Mouse (Mus musculus) testis, postnatal 10 days (tissue): Measurements from ENCODE around the gene Deaf1.

Source experiments
- DNase-seq: peaks from one replicate; pipeline ENCODE4 v3.0.0; 2021; ENCODE audit warnings: low spot score

Gene Deaf1

DNA sequence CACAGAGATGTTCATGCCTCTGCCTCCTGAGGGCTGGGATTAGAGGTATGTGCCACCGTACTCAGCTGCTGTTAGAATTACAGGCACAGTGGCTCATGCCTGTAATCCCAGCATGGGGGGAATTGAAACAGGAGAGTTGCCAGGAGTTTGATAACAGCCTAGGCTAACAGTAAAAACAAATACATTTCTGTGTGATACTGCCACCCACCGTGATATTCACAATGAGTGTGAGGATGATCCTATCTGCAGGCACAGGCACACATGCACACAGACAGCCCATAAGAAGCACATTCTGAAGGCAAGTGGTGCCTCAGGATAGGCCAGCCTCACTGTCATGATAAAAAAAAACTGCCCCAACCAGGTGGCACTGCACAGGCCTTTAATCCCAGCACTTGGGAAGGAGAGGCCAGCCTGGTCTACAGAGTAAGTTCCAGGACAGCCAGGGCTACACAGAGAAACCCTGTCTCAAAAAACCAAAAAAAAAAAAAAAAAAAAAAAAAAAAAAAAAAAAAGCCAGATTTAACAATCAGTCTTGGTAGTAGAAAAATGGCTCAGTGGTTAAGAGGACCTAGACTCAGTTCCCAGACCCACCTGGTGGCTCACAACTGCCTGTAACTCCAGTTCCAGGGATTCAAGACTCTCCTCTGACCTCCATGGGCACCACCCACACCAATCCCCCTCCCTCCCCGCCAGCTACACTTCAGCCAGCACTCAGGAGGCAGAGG is 29.4 kb downstream of the Deaf1 start:
- DNase-seq = no peak

GRCm38 (mm10) chr7:141294479-141294878 is 33.0 kb downstream of the Deaf1 start:
- DNase-seq = no peak

GRCm38 (mm10) chr7:141293852-141294471 is 33.5 kb downstream of the Deaf1 start:
- peak; percentile 70 for DNase-seq

DNA sequence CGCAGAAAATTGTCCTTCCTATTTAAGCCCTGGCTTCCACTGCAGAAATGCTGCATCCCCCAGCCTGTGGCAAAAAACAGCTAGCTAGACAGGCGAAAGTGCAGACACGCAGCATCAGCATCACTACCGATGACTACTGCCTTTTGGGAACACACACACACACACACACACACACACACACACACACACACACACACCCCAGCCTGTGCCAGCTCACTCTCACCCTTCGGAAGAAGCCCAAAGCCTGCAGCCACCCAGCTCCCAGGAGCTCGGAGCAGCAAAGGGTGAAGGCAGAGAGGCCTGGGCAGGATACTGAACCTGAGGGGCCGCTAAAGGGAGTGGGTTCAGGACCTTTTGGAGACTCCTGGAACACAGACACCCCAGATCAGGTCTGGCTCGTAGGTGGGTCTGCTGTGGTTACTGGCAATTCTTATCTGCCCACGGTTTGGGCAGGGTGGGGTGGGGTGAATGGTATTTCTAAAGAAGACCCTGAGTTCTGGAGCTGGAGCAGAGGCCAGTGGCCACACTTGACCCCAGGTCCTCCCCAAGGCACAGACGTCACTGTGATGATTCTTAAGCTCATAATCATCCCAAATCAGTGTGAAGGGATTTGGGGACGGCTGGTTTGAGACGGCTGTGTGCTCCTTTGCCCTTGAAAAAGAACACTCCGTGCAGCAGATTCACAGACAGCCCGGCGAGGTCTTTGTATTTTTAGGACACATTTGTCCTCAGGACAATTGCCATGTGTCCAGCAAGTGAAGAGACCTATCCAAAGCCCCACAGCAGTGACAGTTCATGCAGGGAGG is 34.7 kb downstream of the Deaf1 start:
- DNase-seq = peak; percentile 60

GRCm38 (mm10) chr7:141291921-141292582 is 35.4 kb downstream of the Deaf1 start, which contains the start of gene Drd4:
Gene Drd4 (plus strand): TSS chr7:141292006.
- DNase-seq = peak; percentile 81

- no peak for DNase-seq
Observed at GRCm38 (mm10) chr7:141288042-141288441, 39.4 kb downstream of the Deaf1 start.

DNA sequence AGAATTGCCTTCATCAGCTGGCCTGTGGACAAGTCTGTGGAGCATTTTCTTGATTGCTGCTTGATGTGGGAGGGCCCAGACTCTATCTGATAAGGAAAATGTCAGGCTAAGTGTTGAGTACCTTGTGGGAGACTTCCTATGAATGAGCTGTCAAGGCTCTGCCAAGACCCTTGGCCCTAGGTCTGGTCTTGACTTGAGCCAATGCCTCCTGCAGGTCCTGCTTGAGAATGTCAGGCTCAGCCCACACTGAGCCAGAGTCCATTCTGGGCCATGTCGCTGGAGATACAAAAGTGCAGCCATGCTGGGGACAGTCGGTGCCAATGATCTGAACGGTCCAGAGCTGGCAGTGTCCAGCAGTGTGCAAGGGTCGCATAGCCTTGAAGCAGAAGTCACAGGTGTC is 44.7 kb downstream of the Deaf1 start:
- no peak for DNase-seq

GRCm38 (mm10) chr7:141281442-141281841 is 46.0 kb downstream of the Deaf1 start:
- DNase-seq = no peak

DNA sequence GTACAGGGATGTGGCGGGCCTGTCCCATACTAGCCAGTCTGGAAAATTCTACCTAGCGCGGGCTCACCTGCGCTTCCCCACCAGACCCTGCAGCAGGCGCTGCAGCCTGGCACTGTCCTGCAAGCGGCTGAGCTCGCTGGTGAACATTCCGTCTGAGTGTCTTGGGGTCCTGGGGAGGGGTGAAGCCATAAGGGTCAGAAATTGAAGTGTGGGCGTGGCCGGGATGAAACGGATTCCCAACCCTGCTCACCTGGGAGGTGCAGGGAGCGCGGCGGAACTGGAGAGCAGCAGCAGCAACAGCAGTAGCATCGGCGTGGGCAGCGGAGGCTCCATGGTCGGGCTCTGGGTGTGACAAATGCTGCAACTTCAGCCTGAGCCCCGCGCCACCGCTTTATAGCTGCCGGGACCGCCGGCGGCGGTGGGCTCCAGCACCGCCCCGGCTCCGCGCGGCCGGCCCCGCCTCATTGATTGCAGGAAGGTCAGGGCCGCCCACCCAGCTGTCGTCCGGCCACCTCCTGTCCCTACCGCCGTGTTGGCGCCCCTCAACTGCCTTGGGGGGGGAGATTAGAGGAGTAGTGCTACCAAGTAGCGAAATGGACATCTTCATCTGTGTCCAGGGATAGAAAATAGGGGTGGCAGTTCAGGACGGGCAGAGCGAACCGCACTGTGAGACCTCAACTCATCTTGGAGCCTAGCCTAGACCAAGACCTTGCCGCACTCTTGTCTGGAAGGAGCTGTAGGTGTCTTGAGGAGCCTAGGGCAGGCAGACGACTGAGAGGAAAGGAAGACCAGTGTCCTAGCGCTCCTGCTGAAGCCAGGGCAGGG is 48.5 kb downstream of the Deaf1 start, which contains the start of gene Sct:
Gene Sct (minus strand): TSS at position 368 of the 825 bp plus-strand sequence.
- DNase-seq = peak; percentile 66

- DNase-seq = no peak
Observed at GRCm38 (mm10) chr7:141277701-141278678, 49.5 kb downstream of the Deaf1 start.

GRCm38 (mm10) chr7:141276546-141276945 is 50.9 kb downstream of the Deaf1 start, which contains the start of gene Cdhr5:
Gene Cdhr5 (minus strand): TSS chr7:141276786.
- no peak for DNase-seq

- DNase-seq = no peak
Observed at GRCm38 (mm10) chr7:141275356-141275755, 52.1 kb downstream of the Deaf1 start.

DNA sequence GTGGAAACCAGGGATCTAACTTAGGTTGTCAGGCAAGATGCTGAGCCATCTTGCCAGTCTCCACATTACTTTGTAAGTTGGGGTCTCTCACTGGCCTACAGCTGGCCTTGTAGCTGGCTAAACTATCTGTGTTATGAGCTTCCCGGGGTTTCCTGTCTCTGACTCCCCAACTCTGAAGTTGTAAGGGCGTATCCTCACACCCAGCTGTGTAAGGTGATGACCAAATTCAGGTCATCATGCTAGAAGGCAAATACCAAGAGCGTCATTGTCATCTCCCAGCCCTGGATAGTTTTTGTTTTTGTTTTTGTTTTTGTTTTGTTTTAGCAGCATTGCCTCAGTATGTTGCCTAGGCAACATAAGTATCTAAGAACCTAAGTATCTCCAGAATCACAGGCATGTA is 56.9 kb downstream of the Deaf1 start:
- no peak for DNase-seq

DNA sequence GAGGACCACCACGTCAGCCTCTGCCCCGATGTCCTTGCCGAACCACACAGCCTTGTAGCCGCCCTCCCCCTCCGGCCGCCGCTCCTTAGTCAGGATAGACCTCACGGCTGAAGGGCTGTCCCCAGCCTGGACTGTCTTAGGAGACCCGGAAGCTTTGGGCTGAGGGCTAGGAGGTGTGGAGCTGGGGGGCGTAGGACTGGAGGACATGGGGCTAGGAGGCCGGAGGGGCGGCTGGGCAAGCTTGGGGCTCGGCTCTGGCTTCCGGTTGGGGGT is 58.3 kb downstream of the Deaf1 start:
- DNase-seq = no peak

- DNase-seq = no peak
Observed at GRCm38 (mm10) chr7:141268466-141269272, 58.8 kb downstream of the Deaf1 start.

DNA sequence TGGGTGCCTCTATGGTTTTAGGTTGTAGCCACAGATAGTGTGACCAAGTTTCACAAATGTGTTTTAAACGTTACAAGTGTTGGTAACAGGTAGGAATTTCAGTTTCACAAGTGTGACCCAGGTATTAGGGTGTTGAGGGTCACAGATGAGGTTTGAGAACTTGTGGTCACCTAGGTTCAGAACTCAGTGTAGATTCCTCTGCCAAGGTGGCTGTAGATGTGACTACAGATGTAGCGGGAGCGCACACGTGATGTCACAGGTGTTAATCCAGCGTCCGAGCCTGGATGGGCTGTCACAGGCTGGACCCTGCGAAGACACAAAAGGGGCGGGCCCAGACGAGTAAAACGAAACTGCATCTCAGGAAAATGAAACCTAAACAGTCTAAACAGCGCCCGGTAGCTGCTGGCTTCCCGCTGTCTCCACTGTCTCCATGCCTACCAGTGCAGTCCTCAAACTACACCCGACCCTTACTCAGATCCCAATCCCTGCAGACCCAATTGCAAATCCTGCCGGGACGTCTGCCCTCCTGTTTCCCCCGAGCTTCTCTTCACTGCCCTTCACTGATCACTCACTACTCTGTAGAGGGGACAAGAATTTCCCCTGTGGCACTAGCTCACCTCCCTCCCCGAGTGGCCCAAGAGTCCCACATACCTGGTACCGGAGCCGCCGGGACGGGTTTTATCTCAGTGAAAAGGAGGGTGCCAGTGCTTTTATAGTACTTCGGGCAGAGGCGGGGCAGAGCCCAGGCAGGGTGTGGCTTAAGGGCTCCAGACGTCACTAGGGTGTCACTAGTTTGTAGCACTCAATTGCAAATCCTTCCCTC is 61.5 kb downstream of the Deaf1 start, which contains the start of gene Irf7:
Gene Irf7 (minus strand): TSS at position 743 of the 823 bp plus-strand sequence.
- DNase-seq = peak; percentile 69

- no peak for DNase-seq
Observed at GRCm38 (mm10) chr7:141265411-141265738, 62.1 kb downstream of the Deaf1 start.

- DNase-seq = peak; percentile 68
Observed at GRCm38 (mm10) chr7:141264761-141265410, 62.6 kb downstream of the Deaf1 start.
